15 mouse cellular contexts compared by ENCODE assay signal in genomic region chr7:83140216-83140615, GRCm38 (mm10).
A peak's percentile ranks its signal among the peaks of the same experiment; 100 is the strongest.
DNase-seq lines count a peak whose midpoint lies in the region; ATAC-seq and TF ChIP-seq lines count a peak whose summit lies in the region.
"Had no signal": no experiment of that assay in that cellular context is flagged by ENCODE, and none has a peak within 500 bp of the region (broad histone marks: within the 10 kb centered on the region; RNA-seq: fewer than 3 reads in every experiment).

No protein-coding gene starts in this region.

- peak; percentile 33 to 46 for DNase-seq in heart, adult 18-20 months
- DNase-seq in gastrocnemius, adult 2 months: peak; percentile 50
- DNase-seq in kidney, adult 8-10 months: peak; percentile 50 to 60
- peak; percentile 7 for DNase-seq in retina, embryonic 14.5 days (ENCODE audit: low spot score)
- no peak for DNase-seq in adrenal gland, postnatal 10 days
- no peak for DNase-seq in forebrain, embryonic 14.5 days (ENCODE audit: low spot score)
- DNase-seq: adrenal gland, postnatal 14 days; cerebellum, adult 11-12 months; spleen, adult 18-20 months had no signal

- no peak overlapping the region for H3K4me3 ChIP-seq in heart, embryonic 11.5 days (ENCODE audit: low read depth, low read length)
- H3K4me3 ChIP-seq in gastrocnemius, adult 2 months: no peak overlapping the region
- H3K4me3 ChIP-seq in forebrain, embryonic 14.5 days (ENCODE audit: low read depth, low read length): no peak overlapping the region
- H3K4me3 ChIP-seq: left cerebral cortex, adult 2 months had no signal

- H3K4me1 ChIP-seq in heart, embryonic 11.5 days (ENCODE audit: control insufficient read depth, insufficient read depth, low read length): no peaks in the 10 kb centered on the region
- no peaks in the 10 kb centered on the region for H3K4me1 ChIP-seq in forebrain, embryonic 14.5 days (ENCODE audit: control insufficient read depth, insufficient read depth, low read length)

- H3K9ac ChIP-seq in heart, embryonic 11.5 days (ENCODE audit: low read depth, low read length): no peak overlapping the region
- no peak overlapping the region for H3K9ac ChIP-seq in forebrain, embryonic 14.5 days (ENCODE audit: low read length)
- H3K9ac ChIP-seq: liver, embryonic 14.5 days had no signal

- no peak for TF ChIP-seq CTCF in gastrocnemius, adult 2 months (IDR thresholded peaks at IDR 0.05)

- H3K27ac ChIP-seq in heart, embryonic 11.5 days (ENCODE audit: low read depth, low read length): no peak overlapping the region
- peak overlapping the region; percentile 56 for H3K27ac ChIP-seq in gastrocnemius, adult 2 months
- no peak overlapping the region for H3K27ac ChIP-seq in forebrain, embryonic 14.5 days (ENCODE audit: low read depth, low read length)
- H3K27ac ChIP-seq: left cerebral cortex, adult 2 months; liver, embryonic 14.5 days; macrophage had no signal

- H3K27me3 ChIP-seq in heart, embryonic 11.5 days (ENCODE audit: control insufficient read depth, insufficient read depth, low read length): no peaks in the 10 kb centered on the region
- H3K27me3 ChIP-seq in forebrain, embryonic 14.5 days (replicated peaks; ENCODE audit: control insufficient read depth, insufficient read depth, low read length): no peaks in the 10 kb centered on the region

- ATAC-seq in heart, embryonic 11.5 days (replicated peaks; ENCODE audit: insufficient number of reproducible peaks, low FRiP score, low TSS enrichment): no peak
- ATAC-seq in forebrain, embryonic 14.5 days: no peak
- ATAC-seq: intestine, postnatal 0 days; Patski had no signal

- no peak overlapping the region for H3K4me2 ChIP-seq in heart, embryonic 11.5 days
- no peak overlapping the region for H3K4me2 ChIP-seq in forebrain, embryonic 14.5 days (ENCODE audit: low read length)

- H3K36me3 ChIP-seq in heart, embryonic 11.5 days (ENCODE audit: control insufficient read depth, insufficient read depth, low read length): no peaks in the 10 kb centered on the region
- no peaks in the 10 kb centered on the region for H3K36me3 ChIP-seq in forebrain, embryonic 14.5 days (ENCODE audit: control insufficient read depth, insufficient read depth, low read length)

- H3K9me3 ChIP-seq in heart, embryonic 11.5 days (replicated peaks; ENCODE audit: control insufficient read depth, low read length): no peaks in the 10 kb centered on the region
- H3K9me3 ChIP-seq in forebrain, embryonic 14.5 days (replicated peaks; ENCODE audit: control insufficient read depth, low read length): no peaks in the 10 kb centered on the region

- 31% methylated on average over 4 of the region's 4 CpGs for WGBS in heart, embryonic 11.5 days (ENCODE audit: insufficient replicate concordance)
- 62% methylated on average over 4 of the region's 4 CpGs for WGBS in forebrain, embryonic 14.5 days

- intact Hi-C loops in gastrocnemius, adult 2 months (cut with DNase I): no loop called here

Comparison
In these comparisons a context has a peak if more than half of its experiments do, and no peak if none do; other contexts are left out.
1. DNase-seq: peak in heart, adult 18-20 months (2 of 2), gastrocnemius, adult 2 months (single experiment), kidney, adult 8-10 months (2 of 2) and retina, embryonic 14.5 days (single experiment); none in adrenal gland, postnatal 10 days (single experiment) and forebrain, embryonic 14.5 days (single experiment).